Mouse (Mus musculus): ENCODE data around the gene Ugt2a2. TPM values are rescaled to one million over a fixed set of nuclear protein-coding genes. Genes with fewer than 3 reads are reported as not detected.

Gene Ugt2a2
- polyA plus RNA-seq (2014; fragmentation: Illumina TruSeq; extraction: RNeasy Lipid Tissue Mini Kit (QIAGEN cat#74804); ENCODE audit: low read depth, low replicate concordance): not detected

DNA sequence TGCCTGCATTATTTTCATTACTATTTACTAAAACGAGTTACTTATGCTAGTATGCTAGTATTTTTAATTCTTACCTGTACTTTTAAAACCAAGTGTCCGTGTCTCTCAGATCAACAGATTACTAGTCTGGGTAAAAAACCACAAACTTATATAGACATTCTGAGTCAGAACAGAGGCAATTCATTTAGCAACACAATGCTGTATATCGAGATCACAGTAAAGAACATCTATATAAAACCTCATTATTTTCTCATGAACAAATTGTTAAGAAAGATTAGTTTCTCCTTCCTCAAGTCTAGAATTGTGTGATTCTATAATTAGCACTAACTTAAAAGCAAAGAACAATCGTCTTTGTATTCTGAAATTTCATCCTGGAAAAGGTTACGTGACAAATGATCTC lies at the start of gene Ugt2a2:
TSS of gene Ugt2a2 (minus strand) at position 101 of the 400 bp plus-strand sequence.

DNA sequence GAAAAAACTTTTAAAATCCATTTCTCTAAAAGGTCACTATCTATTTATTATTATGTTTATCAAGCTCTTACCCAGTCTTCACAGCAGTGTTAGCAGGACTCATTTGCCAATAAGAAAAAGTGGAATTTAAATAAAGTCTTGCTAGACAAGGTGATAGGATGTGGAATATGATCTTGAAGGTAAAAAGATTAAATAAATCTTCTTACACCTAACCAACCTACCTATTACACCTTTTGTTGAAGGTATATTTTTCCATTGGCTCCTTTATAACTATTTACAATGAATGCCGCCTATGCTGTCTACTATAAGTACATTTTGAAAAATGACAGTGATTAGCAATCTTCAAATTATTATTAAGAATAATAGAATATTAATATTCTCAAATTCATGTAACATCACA lies 8.7 kb upstream of the Ugt2a2 start, which contains the start of gene Ugt2a1:
TSS of gene Ugt2a1 (minus strand) at position 101 of the 400 bp plus-strand sequence.

DNA sequence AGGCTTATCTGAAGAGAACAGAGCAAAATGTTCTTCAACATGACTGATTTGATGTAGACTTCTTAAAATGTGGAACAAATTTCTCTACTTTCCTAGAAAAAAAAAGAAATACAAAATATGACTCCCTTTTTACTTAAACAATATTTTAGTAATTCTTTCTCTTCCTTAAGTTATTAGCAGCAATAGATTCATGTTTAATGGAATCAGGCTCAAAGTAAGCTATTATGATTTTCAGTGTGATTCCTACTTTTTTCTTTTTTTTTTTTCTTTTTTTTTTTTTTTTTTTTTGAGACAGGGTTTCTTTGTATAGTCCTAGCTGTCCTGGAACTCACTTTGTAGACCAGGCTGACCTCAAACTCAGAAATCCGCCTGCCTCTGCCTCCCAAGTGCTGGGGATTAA lies 4.6 kb upstream of the Ugt2a2 start, which contains the start of gene Gm43638:
TSS of gene Gm43638 (minus strand) at position 101 of the 400 bp plus-strand sequence.

DNA sequence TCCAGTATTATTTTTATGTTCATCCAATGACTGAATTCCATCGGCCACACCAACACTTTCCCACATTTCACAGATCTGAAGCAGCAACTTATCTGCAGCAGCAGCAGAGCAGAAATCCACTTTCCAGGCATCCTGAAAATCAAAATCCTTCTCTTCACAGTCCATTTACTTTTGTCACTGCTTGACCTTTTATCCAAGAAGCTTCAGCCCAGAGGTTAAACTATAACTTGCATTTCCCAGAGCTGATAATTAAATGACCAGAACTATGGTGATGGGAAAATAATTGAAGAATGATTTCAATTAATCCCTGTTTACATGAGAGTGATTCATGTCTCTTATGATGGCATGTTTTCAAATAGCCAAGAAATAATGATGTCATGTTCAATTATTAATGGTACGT lies 58.0 kb downstream of the Ugt2a2 start, which contains the start of gene Ugt2b38:
TSS of gene Ugt2b38 (minus strand) at position 163 of the 400 bp plus-strand sequence.

Other genes starting within 250 kb of the Ugt2a2 start
- gene Ugt2b37, start 227.5 kb downstream of the Ugt2a2 start, polyA plus RNA-seq (2014; fragmentation: Illumina TruSeq; extraction: RNeasy Lipid Tissue Mini Kit (QIAGEN cat#74804); ENCODE audit: low read depth, low replicate concordance): not detected
- not detected for gene Ugt2a3, start 145.1 kb downstream of the Ugt2a2 start, polyA plus RNA-seq (2014; fragmentation: Illumina TruSeq; extraction: RNeasy Lipid Tissue Mini Kit (QIAGEN cat#74804); ENCODE audit: low read depth, low replicate concordance)
- not detected for gene Ugt2b38, start 58.1 kb downstream of the Ugt2a2 start, polyA plus RNA-seq (2014; fragmentation: Illumina TruSeq; extraction: RNeasy Lipid Tissue Mini Kit (QIAGEN cat#74804); ENCODE audit: low read depth, low replicate concordance)
- gene Gm43638, start 4.5 kb upstream of the Ugt2a2 start, polyA plus RNA-seq (2014; fragmentation: Illumina TruSeq; extraction: RNeasy Lipid Tissue Mini Kit (QIAGEN cat#74804); ENCODE audit: low read depth, low replicate concordance): not detected
- 0.16 TPM for gene Ugt2a1, start 8.6 kb upstream of the Ugt2a2 start, polyA plus RNA-seq (2014; fragmentation: Illumina TruSeq; extraction: RNeasy Lipid Tissue Mini Kit (QIAGEN cat#74804); ENCODE audit: low read depth, low replicate concordance)
- 1,525 TPM for gene Sult1b1, start 55.9 kb upstream of the Ugt2a2 start, polyA plus RNA-seq (2014; fragmentation: Illumina TruSeq; extraction: RNeasy Lipid Tissue Mini Kit (QIAGEN cat#74804); ENCODE audit: low read depth, low replicate concordance)
- gene Sult1d1, start 86.8 kb upstream of the Ugt2a2 start, polyA plus RNA-seq (2014; fragmentation: Illumina TruSeq; extraction: RNeasy Lipid Tissue Mini Kit (QIAGEN cat#74804); ENCODE audit: low read depth, low replicate concordance): 1,435 TPM
- gene Sult1e1, start 109.3 kb upstream of the Ugt2a2 start, polyA plus RNA-seq (2014; fragmentation: Illumina TruSeq; extraction: RNeasy Lipid Tissue Mini Kit (QIAGEN cat#74804); ENCODE audit: low read depth, low replicate concordance): not detected
- not detected for gene Csn1s1, start 183.9 kb upstream of the Ugt2a2 start, polyA plus RNA-seq (2014; fragmentation: Illumina TruSeq; extraction: RNeasy Lipid Tissue Mini Kit (QIAGEN cat#74804); ENCODE audit: low read depth, low replicate concordance)
- not detected for gene Csn2, start 217.4 kb upstream of the Ugt2a2 start, polyA plus RNA-seq (2014; fragmentation: Illumina TruSeq; extraction: RNeasy Lipid Tissue Mini Kit (QIAGEN cat#74804); ENCODE audit: low read depth, low replicate concordance)

Data from sigmoid colon, adult 10 weeks (tissue).